Mouse (Mus musculus): Measurements from ENCODE around the gene Insl3. TPM values are rescaled to one million over a fixed set of nuclear protein-coding genes. Genes with fewer than 3 reads are reported as not detected.
"Not testable (repeated sequence)": the region's sequence is repeated elsewhere in the genome, so short reads cannot be mapped to it uniquely, and the experiment has no call there.

The Insl3 gene
- polyA plus RNA-seq, 1 experiment from 2014 or later: 0.48 TPM

DNA sequence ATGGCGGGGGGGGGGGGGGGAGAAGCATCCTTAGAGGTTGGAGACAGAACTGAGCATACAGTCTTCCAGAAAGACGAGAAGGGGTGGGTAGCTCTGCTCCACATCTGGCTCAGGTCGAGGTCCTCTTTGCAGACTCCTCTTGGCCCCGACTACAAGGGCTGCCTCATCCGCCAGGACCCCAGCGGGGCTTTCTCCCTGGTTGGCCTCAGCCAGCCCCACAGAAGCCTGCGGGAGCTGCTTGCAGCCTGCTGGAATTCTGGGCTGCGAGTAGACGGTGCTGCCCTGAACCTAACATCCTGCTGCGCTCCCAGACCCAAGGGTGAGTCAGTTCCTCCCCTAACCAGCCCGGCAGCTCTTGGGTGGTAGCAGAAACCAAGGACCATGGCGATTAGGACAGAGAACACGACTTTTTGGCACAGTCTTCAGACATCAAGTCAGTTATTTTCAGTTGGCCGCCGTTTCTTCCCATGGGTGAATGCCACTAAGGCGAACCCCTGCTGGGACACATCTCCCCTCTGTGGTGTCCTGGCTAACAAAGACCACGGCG lies 7.6 kb upstream of the Insl3 start:
- H3K27ac ChIP-seq (ENCODE audit: low read depth, low read length): no peak overlapping the region
- H3K27me3 ChIP-seq (ENCODE audit: control insufficient read depth, insufficient read depth, low read length): peaks cover 96% of the 10 kb centered on the region
- peaks cover 1% of the 10 kb centered on the region; the same call in 1 of the 2 replicates for H3K4me1 ChIP-seq (ENCODE audit: control insufficient read depth, insufficient read depth, low read length)
- H3K4me3 ChIP-seq (ENCODE audit: low read depth, low read length): no peak overlapping the region
- H3K36me3 ChIP-seq (ENCODE audit: control insufficient read depth, insufficient read depth, low read length): no peaks in the 10 kb centered on the region
- H3K9ac ChIP-seq (ENCODE audit: low read length): no peak overlapping the region
- no peaks in the 10 kb centered on the region for H3K9me3 ChIP-seq (ENCODE audit: control insufficient read depth, low read length)
- no peak overlapping the region for H3K4me2 ChIP-seq
- 2% methylated on average over 17 of the region's 18 CpGs for WGBS
- DNase-seq (ENCODE audit: low spot score, missing footprints) (peak; percentile 92), ATAC-seq (ENCODE audit: low FRiP score) (no peak)

DNA sequence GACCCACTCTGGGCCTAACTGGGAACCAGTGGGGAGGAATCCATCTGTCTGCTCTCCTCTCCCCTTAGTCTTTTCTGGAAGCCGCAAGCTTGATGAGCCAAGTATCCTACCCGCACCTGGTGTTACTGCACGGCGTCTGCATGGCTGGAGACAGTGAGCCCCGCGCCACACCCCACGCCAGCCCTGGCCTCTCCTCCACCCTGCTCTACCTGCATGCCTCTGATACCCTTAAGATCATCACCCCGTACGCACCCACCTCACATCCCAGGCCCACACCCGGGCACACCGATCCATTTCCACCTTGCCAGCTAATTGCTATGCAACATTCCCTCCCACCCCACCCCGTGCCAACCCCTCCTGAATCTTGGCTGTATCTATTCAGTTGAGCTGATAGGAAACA lies 6.2 kb upstream of the Insl3 start:
- H3K4me2 ChIP-seq: no peak overlapping the region
- DNase-seq (ENCODE audit: low spot score, missing footprints) (no peak), ATAC-seq (ENCODE audit: low FRiP score) (no peak)
- H3K27me3 ChIP-seq (ENCODE audit: control insufficient read depth, insufficient read depth, low read length): peaks cover 100% of the 10 kb centered on the region
- no peak overlapping the region for H3K9ac ChIP-seq (ENCODE audit: low read length)
- no peaks in the 10 kb centered on the region for H3K36me3 ChIP-seq (ENCODE audit: control insufficient read depth, insufficient read depth, low read length)
- no peak overlapping the region for H3K4me3 ChIP-seq (ENCODE audit: low read depth, low read length)
- 56% methylated on average over 12 of the region's 12 CpGs for WGBS
- no peaks in the 10 kb centered on the region for H3K9me3 ChIP-seq (ENCODE audit: control insufficient read depth, low read length)
- H3K4me1 ChIP-seq (ENCODE audit: control insufficient read depth, insufficient read depth, low read length): 0 out of 2 replicates have a peak, but pooled peaks cover 6% of the 10 kb centered on the region
- H3K27ac ChIP-seq (ENCODE audit: low read depth, low read length): no peak overlapping the region

DNA sequence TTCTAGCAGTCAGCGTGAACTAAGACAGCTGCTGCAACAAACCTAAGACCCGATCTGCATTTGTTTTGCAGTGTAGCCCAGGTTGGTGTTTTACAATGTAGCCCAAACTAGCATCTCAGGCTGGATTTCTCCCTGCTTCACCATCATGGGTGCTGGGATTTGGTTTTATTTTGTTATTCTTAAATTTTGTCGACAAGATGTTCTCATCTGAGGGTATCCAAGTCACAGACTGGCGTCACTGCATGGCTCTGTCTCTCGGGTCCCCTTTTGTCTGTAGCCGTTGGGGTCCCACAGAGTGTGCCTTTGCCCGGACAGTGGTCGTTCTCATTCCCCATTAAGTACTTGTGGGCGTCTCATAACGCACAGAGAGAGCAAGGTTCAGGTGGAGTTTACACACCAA lies 4.3 kb upstream of the Insl3 start:
- H3K4me3 ChIP-seq (ENCODE audit: low read depth, low read length): no peak overlapping the region
- H3K27me3 ChIP-seq (ENCODE audit: control insufficient read depth, insufficient read depth, low read length): peaks cover 100% of the 10 kb centered on the region
- 0 out of 2 replicates have a peak, but pooled peaks cover 6% of the 10 kb centered on the region for H3K4me1 ChIP-seq (ENCODE audit: control insufficient read depth, insufficient read depth, low read length)
- DNase-seq (ENCODE audit: low spot score, missing footprints) (peak; percentile 91), ATAC-seq (ENCODE audit: low FRiP score) (no peak)
- no peak overlapping the region for H3K9ac ChIP-seq (ENCODE audit: low read length)
- 8% methylated on average over 10 of the region's 10 CpGs for WGBS
- H3K4me2 ChIP-seq: no peak overlapping the region
- H3K27ac ChIP-seq (ENCODE audit: low read depth, low read length): no peak overlapping the region
- H3K36me3 ChIP-seq (ENCODE audit: control insufficient read depth, insufficient read depth, low read length): no peaks in the 10 kb centered on the region
- H3K9me3 ChIP-seq (ENCODE audit: control insufficient read depth, low read length): no peaks in the 10 kb centered on the region

DNA sequence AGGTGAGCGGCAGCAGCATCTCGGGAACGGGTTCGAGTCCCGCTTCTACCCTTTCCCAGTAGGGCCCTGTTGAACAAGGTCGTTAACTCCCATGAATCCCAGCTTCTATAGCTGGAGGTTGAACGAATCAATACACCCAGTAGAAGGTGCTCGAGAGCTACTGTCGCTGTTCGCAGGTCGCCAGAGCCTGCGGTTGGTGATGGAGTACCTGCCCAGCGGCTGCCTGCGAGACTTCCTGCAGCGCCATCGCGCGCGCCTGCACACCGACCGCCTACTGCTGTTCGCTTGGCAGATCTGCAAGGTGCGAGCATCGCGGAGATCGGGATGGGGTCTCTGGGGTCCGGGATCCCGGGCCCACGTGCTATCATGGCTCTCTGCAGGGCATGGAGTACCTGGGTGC lies 3.4 kb upstream of the Insl3 start:
- Histone ChIP-seq H3K27ac (ENCODE audit: low read depth, low read length) (no peak overlapping the region), H3K4me2 (peak overlapping the region; percentile 30), H3K9me3 (ENCODE audit: control insufficient read depth, low read length) (no peaks in the 10 kb centered on the region), H3K4me1 (ENCODE audit: control insufficient read depth, insufficient read depth, low read length) (0 out of 2 replicates have a peak, but pooled peaks cover 6% of the 10 kb centered on the region), H3K36me3 (ENCODE audit: control insufficient read depth, insufficient read depth, low read length) (no peaks in the 10 kb centered on the region), H3K27me3 (ENCODE audit: control insufficient read depth, insufficient read depth, low read length) (peaks cover 100% of the 10 kb centered on the region), H3K4me3 (ENCODE audit: low read depth, low read length) (no peak overlapping the region), H3K9ac (ENCODE audit: low read length) (no peak overlapping the region)
- peak; percentile 90 for DNase-seq (ENCODE audit: low spot score, missing footprints)
- ATAC-seq (ENCODE audit: low FRiP score): peak; percentile 2; the same call in 1 of the 2 replicates
- 2% methylated on average over 29 of the region's 29 CpGs for WGBS

DNA sequence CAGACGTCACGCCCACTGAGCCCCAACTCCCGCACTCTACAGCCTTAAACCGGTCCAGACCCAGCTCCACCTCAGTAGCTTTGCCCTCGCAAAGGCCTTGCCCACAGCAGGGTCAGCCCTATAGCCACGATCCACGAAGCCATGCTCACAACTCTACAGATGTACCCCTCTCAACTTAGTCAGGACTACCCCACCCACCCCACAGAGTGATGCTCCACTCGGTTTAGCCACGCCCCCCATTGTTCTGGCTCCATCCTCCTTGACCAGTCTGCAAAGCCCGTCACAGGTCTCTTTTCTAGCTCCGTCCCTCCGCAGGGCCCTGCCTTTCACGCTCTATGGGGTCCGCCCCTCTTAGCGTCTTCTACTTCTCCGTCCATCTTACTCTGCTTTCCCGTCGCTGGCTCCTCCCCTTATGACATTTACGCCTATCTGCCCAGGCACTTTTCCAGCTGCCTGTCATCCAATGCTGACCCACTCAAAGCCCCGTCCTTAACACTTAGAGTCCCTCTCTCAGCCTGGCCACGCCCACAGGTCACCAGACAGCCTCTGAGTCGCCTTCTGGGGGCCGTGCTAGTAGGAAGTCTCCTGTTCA lies 2.8 kb upstream of the Insl3 start:
- no peaks in the 10 kb centered on the region for H3K36me3 ChIP-seq (ENCODE audit: control insufficient read depth, insufficient read depth, low read length)
- no peaks in the 10 kb centered on the region for H3K9me3 ChIP-seq (ENCODE audit: control insufficient read depth, low read length)
- peak overlapping the region; percentile 30 for H3K4me2 ChIP-seq
- ATAC-seq (ENCODE audit: low FRiP score): peak; percentile 62
- no peak overlapping the region for H3K4me3 ChIP-seq (ENCODE audit: low read depth, low read length)
- peak; percentile 91 for DNase-seq (ENCODE audit: low spot score, missing footprints)
- H3K9ac ChIP-seq (ENCODE audit: low read length): no peak overlapping the region
- no peak overlapping the region for H3K27ac ChIP-seq (ENCODE audit: low read depth, low read length)
- peaks cover 100% of the 10 kb centered on the region for H3K27me3 ChIP-seq (ENCODE audit: control insufficient read depth, insufficient read depth, low read length)
- 0 out of 2 replicates have a peak, but pooled peaks cover 6% of the 10 kb centered on the region for H3K4me1 ChIP-seq (ENCODE audit: control insufficient read depth, insufficient read depth, low read length)
- WGBS: 1% methylated on average over 23 of the region's 23 CpGs

DNA sequence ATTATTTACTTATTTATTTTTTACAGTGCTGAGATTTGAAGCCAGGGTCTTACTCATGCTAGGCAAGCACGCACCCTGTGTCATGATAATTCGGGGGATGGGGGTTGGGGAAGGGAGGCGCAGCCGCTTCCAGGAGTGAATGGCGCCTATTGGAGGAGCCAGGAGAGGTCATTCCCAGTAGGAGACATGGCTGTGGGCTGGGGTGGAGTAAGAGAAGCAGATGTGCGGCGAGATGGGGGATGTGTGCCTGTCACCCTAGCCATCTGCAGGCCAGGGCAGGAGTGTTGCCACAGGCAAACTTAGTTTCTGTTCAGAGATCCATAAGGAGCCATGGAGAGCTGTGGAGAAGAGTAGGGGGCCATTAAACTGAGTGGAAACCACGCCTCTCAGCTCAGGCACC lies 1.4 kb upstream of the Insl3 start:
- no peak overlapping the region for H3K9ac ChIP-seq (ENCODE audit: low read length)
- H3K27ac ChIP-seq (ENCODE audit: low read depth, low read length): no peak overlapping the region
- peaks cover 100% of the 10 kb centered on the region for H3K27me3 ChIP-seq (ENCODE audit: control insufficient read depth, insufficient read depth, low read length)
- no peaks in the 10 kb centered on the region for H3K36me3 ChIP-seq (ENCODE audit: control insufficient read depth, insufficient read depth, low read length)
- under 1% methylated on average over 8 of the region's 8 CpGs for WGBS
- no peak overlapping the region for H3K4me3 ChIP-seq (ENCODE audit: low read depth, low read length)
- peak; percentile 82 for DNase-seq (ENCODE audit: low spot score, missing footprints)
- H3K4me2 ChIP-seq: no peak overlapping the region
- no peaks in the 10 kb centered on the region for H3K9me3 ChIP-seq (ENCODE audit: control insufficient read depth, low read length)
- 0 out of 2 replicates have a peak, but pooled peaks cover 6% of the 10 kb centered on the region for H3K4me1 ChIP-seq (ENCODE audit: control insufficient read depth, insufficient read depth, low read length)
- ATAC-seq (ENCODE audit: low FRiP score): no peak

DNA sequence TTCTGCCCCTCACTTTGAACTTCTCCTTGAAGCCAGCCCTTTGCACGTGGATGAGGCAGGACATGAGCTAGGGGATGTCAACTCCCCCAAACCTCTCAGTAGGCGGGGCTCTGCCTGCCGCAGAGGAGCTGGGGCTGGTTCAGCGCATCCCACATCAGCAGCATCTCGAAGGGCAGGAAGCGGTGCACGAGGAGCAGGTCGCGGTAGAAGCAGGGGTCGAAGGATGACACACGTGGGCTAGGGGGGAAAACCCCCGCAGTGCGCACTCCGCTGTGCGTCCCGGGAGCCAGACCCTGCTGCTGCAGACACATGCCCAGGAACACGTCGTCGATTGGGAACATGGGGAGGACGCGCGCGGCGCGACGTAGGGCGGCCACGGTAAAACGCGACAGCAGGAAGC lies 3.5 kb downstream of the Insl3 start:
- Histone ChIP-seq H3K4me2 (no peak overlapping the region), H3K4me1 (ENCODE audit: control insufficient read depth, insufficient read depth, low read length) (0 out of 2 replicates have a peak, but pooled peaks cover 3% of the 10 kb centered on the region), H3K27ac (ENCODE audit: low read depth, low read length) (no peak overlapping the region), H3K9ac (ENCODE audit: low read length) (no peak overlapping the region), H3K9me3 (ENCODE audit: control insufficient read depth, low read length) (no peaks in the 10 kb centered on the region), H3K4me3 (ENCODE audit: low read depth, low read length) (no peak overlapping the region), H3K36me3 (ENCODE audit: control insufficient read depth, insufficient read depth, low read length) (no peaks in the 10 kb centered on the region), H3K27me3 (ENCODE audit: control insufficient read depth, insufficient read depth, low read length) (peaks cover 81% of the 10 kb centered on the region)
- peak; percentile 76 for DNase-seq (ENCODE audit: low spot score, missing footprints)
- 5% methylated on average over 30 of the region's 30 CpGs for WGBS
- ATAC-seq (ENCODE audit: low FRiP score): no peak

DNA sequence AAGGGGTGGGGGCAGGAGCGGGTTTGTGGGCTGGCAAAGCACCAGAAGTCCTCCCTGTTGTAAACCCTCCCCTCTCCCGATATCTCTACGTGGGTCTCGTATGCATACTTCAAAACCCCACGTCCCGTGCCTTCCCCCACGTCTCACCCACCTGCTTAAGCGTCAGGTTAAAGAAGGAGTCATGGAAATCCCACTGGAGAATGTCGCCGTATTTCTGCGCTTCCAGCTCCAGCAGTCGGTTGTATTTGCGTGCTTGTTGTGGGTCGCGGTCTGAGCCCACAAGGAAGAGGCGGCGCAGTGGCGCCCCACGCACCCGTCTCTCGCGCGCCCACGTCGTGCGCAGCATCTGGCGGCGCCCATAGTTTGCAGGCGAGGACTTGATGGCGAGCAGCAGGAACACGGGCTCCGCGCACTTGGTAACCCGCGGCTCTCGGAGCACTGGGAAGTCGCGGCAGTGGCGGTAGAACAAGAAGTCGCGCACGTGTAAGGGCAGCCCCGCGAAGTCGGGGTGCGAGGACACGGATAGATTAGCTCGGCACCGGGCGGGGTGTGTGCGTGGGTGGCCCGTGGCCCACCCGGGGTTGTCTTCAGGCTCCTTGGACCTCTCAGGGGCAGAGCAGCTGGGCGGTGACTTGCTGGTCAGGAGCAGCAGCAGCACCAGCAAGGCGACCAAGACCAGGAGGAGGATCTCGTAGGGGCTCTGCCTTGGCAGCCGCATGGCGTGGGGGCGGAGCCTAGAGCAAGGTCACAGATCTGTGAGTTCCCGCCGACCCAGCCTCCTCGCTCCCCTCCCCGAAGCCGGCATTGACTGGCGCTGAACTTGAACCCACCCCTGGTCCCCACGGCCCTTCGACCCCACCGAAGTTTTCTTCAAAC lies 4.4 kb downstream of the Insl3 start:
- Histone ChIP-seq H3K27me3 (ENCODE audit: control insufficient read depth, insufficient read depth, low read length) (peaks cover 72% of the 10 kb centered on the region), H3K36me3 (ENCODE audit: control insufficient read depth, insufficient read depth, low read length) (no peaks in the 10 kb centered on the region), H3K9me3 (ENCODE audit: control insufficient read depth, low read length) (no peaks in the 10 kb centered on the region), H3K27ac (ENCODE audit: low read depth, low read length) (no peak overlapping the region), H3K4me3 (ENCODE audit: low read depth, low read length) (no peak overlapping the region), H3K4me1 (ENCODE audit: control insufficient read depth, insufficient read depth, low read length) (0 out of 2 replicates have a peak, but pooled peaks cover 3% of the 10 kb centered on the region), H3K4me2 (no peak overlapping the region; the same call in 1 of the 2 replicates), H3K9ac (ENCODE audit: low read length) (no peak overlapping the region)
- peak; percentile 54; the same call in 1 of the 2 replicates for ATAC-seq (ENCODE audit: low FRiP score)
- 10% methylated on average over 67 of the region's 68 CpGs for WGBS
- peak; percentile 89 for DNase-seq (ENCODE audit: low spot score, missing footprints)

DNA sequence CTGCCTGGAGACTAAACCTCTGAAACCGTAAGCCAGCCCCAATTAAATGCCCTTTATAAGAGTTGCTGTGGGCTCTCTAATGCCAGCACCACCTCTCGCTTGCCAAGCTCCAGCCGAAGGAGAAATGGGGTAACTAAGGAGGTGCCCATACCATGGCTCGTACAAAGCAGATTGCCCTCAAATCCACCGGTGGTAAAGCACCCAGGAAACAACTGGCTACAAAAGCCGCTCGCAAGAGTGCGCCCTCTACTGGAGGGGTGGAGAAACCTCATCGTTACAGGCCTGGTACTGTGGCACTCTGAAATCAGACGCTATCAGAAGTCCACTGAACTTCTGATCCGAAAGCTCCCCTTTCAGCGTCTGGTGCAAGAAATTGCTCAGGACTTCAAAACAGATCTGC lies 6.4 kb downstream of the Insl3 start:
- WGBS: 61% methylated on average over 12 of the region's 12 CpGs
- not testable (repeated sequence) for H3K4me3 ChIP-seq (ENCODE audit: low read depth, low read length); H3K4me2 ChIP-seq; H3K9me3 ChIP-seq (ENCODE audit: control insufficient read depth, low read length); H3K9ac ChIP-seq (ENCODE audit: low read length); H3K4me1 ChIP-seq (ENCODE audit: control insufficient read depth, insufficient read depth, low read length); H3K36me3 ChIP-seq (ENCODE audit: control insufficient read depth, insufficient read depth, low read length); H3K27ac ChIP-seq (ENCODE audit: low read depth, low read length); ATAC-seq (ENCODE audit: low FRiP score)
- peak; percentile 84 for DNase-seq (ENCODE audit: low spot score, missing footprints)
- H3K27me3 ChIP-seq (ENCODE audit: control insufficient read depth, insufficient read depth, low read length): peaks cover 60% of the 10 kb centered on the region
